Mouse (Mus musculus): ENCODE measurements around the gene Cdkl3.
A peak's percentile ranks its signal among the peaks of the same experiment; 100 is the strongest.

Gene Cdkl3

GRCm38 (mm10) chr11:52122045-52122444 is 118.0 kb downstream of the Cdkl3 start:
- no peak for DNase-seq (ENCODE audit: low spot score in 2 of 2)

GRCm38 (mm10) chr11:52124468-52124867 is 120.4 kb downstream of the Cdkl3 start:
- DNase-seq (ENCODE audit: low spot score in 2 of 2): no peak

GRCm38 (mm10) chr11:52127169-52127568 is 123.1 kb downstream of the Cdkl3 start:
- DNase-seq (ENCODE audit: low spot score in 2 of 2): no peak

GRCm38 (mm10) chr11:52127760-52128159 is 123.7 kb downstream of the Cdkl3 start:
- DNase-seq (ENCODE audit: low spot score in 2 of 2): no peak

DNA sequence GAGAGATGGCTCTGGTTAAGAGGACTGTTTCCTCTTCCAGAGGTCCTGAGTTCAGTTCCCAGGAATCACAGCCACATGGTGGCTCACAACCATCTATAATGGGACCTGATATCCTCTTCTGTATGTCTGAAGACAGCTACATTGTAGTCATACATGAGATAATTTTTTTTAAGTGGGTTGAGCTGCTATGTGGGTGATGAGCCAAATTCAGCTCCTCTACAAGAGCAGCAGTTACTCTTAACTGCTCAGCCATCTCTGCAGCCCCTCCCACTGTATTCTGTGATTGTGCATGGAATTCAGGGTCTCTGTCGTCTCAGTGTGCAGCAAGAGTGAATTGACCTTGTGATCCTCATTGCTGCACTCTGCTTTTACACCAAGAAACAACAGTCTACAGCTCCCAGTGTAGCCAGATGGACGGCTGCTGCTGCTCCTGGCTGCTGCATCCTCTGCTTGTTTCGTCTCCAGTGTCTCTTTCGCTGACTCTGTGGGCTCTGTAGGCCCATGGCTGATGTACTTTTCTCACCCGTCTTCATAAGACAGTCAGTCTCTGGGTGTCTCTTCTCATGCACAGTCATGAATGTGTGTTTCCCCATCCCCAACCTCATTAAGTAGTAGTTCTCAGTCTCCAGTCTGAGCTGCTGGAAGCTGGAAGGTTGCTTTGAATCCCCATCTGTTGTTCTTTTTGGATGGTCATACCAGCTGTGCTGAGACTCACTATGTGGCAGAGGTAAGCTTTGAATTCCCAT is 124.5 kb downstream of the Cdkl3 start:
- no peak for DNase-seq (ENCODE audit: low spot score in 2 of 2)

GRCm38 (mm10) chr11:52129171-52129570 is 125.2 kb downstream of the Cdkl3 start:
- no peak for DNase-seq (ENCODE audit: low spot score in 2 of 2)

DNA sequence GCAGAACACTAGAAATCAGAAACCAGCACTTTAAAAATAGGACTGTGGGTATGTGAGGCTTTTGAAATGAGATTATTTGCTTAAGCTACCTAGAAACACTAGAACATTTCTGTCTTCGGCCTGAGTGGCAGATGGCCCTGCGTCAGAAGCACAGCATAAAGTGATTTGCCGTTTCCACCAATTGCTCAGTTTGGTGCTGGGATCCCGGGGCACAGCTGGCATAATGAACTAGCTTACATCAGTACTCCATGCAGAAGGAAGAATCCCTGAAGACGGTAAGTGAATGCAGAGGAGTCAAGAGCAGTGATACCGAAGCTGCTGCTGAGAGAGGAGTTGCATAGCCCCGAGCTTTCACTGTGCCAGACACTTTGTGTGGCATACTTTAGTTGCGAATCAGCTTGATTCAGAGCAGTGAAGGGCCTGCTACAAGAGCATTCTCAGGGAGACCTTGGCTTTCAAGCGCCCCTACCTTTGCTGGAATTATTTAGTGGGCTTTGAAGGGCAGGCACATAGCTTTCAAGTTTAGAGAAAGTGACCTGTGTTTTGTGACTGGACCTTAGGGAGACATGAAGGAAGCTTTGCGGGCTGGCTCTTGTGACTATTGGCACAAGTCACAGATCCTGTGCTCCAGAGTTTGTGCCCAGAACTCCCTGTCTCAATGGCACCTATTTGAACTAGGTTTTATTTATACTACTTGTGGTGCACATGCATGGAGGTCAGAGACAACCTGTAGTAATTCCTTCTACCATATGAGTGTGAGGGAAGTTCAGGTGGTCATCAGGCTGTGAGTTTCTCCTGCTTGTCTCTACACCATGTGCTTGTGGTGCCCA is 125.8 kb downstream of the Cdkl3 start:
- peak; percentile 35 to 55 for DNase-seq (ENCODE audit: low spot score in 2 of 2)

GRCm38 (mm10) chr11:52130451-52131068 is 126.5 kb downstream of the Cdkl3 start:
- no peak for DNase-seq (ENCODE audit: low spot score in 2 of 2)
